Mouse (Mus musculus): ENCODE data around the gene Myh14. TPM values are rescaled to one million over a fixed set of nuclear protein-coding genes. Genes with fewer than 3 reads are reported as not detected.

Myh14 gene
- total RNA-seq, 1 experiment: 7.0 TPM

DNA sequence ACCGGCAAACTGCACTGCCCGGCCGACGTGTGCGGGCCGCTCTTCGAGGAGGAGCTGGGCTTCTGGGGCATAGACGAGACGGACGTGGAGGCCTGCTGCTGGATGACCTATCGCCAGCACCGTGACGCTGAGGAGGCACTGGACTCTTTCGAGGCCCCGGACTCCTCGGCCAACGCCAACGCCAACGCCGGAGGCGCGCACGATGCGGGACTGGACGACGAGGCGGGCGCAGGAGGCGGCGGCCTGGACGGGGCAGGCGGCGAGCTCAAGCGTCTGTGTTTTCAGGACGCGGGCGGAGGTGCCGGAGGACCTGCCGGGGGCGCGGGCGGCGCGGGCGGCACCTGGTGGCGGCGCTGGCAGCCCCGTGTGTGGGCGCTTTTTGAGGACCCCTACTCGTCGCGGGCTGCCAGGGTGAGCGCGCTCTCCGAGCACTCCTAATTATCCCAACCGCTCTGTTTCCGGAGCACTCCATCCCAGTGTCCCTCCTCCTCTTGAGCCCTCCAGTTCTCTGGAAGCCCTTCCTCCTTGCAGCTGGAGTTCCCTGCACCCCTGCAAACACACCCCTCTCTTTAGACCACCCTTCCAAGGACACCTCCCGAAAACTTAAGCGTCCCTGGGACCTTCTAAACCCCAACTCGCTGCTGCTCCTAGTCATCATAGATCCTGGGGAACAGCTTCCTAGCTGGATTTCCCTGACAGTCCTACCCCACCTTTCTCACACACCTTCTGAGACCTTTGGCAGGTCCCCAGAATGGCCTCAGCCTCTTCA lies 79.1 kb downstream of the Myh14 start:
- H3K4me3 ChIP-seq (ENCODE audit: insufficient read depth in 1 of 2, low read depth in 1 of 2, low read length in 2 of 2, poor library complexity in 1 of 2, severe bottlenecking in 1 of 2): peak overlapping the region; percentile 82 to 85
- H3K9me3 ChIP-seq (ENCODE audit: control insufficient read depth, insufficient read depth, low read depth, low read length): no peaks in the 10 kb centered on the region
- H3K27ac ChIP-seq (ENCODE audit: insufficient read depth, low read depth, low read length, poor library complexity, severe bottlenecking): no peak overlapping the region
- TF ChIP-seq ZNF384 (IDR thresholded peaks at IDR 0.05; ENCODE audit: low read depth, low read length): no peak
- TF ChIP-seq MAFK (IDR thresholded peaks at IDR 0.05; ENCODE audit: insufficient read depth, low read depth, low read length): no peak
- no peak for TF ChIP-seq ZC3H11A (IDR thresholded peaks at IDR 0.05; ENCODE audit: borderline replicate concordance, low read depth, low read length)
- TF ChIP-seq CHD2 (IDR thresholded peaks at IDR 0.05; ENCODE audit: low read depth, low read length): no peak
- no peak for TF ChIP-seq HCFC1 (IDR thresholded peaks at IDR 0.05; ENCODE audit: borderline replicate concordance, insufficient read depth, low read length)
- H3K4me1 ChIP-seq (ENCODE audit: control insufficient read depth in 2 of 2, insufficient read depth in 2 of 2, low read length in 2 of 2, poor library complexity in 1 of 2): peaks cover 4 to 27% of the 10 kb centered on the region in 2 experiments; a peak in 3 of 4 replicates
- no peak for DNase-seq (ENCODE audit: low read depth, low spot score)
- H3K9ac ChIP-seq (ENCODE audit: insufficient read depth, low read depth, low read length, poor library complexity, severe bottlenecking): peak overlapping the region; percentile 68
- in situ Hi-C loops (cut with MboI; ENCODE audit: low sequenced_read_pairs in 2 of 2, unreplicated experiment in 2 of 2): no loop called here
- H3K36me3 ChIP-seq (ENCODE audit: control insufficient read depth, insufficient read depth, low read length, poor library complexity, severe bottlenecking): peaks cover 14% of the 10 kb centered on the region

DNA sequence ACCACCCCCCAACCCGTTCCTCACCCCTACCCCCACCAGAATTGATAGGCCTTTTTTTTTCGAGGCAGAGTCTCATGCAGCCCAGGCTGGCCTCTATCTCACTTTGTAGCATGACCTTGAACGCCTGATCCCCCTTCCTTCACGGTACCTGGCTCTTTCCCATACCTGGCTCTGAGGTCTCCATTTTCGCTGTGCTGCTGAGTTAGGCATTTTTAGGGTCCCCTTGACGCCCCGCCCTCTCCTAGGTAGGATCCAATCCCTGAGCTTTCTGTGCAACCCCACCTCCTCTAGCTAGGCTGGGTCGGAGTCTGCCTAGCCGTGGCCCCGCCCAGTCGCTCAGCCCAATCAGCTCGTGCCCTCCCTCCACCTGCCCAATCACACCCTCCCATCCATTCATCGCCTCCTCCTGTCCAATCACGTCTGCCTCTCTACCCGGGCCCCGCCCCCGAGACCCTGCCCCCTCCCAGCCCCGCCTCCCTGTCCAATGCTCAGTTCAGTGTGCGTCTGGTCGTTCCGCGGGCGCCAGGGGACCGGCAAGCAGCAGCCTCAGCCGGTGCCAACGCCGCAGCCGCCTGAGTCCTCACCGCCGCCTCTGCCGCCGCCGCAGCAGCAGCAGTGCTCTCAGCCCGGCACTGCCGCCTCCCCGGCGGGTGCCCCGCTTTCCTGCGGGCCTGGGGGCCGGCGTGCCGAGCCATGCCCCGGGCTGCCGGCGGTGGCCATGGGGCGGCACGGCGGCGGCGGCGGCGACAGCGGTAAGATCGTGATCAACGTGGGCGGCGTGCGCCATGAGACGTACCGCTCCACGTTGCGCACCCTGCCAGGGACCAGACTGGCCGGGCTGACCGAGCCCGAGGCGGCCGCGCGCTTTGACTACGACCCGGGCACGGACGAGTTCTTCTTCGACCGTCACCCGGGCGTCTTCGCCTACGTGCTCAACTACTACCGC lies 80.0 kb downstream of the Myh14 start, which contains the start of gene Kcnc3:
TSS of gene Kcnc3 (plus strand) at position 263 of the 946 bp plus-strand sequence.
- TF ChIP-seq CHD2 (IDR thresholded peaks at IDR 0.05; ENCODE audit: low read depth, low read length): peak; percentile 64; the same call in 1 of the 2 replicates
- TF ChIP-seq HCFC1 (IDR thresholded peaks at IDR 0.05; ENCODE audit: borderline replicate concordance, insufficient read depth, low read length): no peak
- TF ChIP-seq MAFK (IDR thresholded peaks at IDR 0.05; ENCODE audit: insufficient read depth, low read depth, low read length): peak; percentile 89
- no peak for TF ChIP-seq ZNF384 (IDR thresholded peaks at IDR 0.05; ENCODE audit: low read depth, low read length)
- TF ChIP-seq ZC3H11A (IDR thresholded peaks at IDR 0.05; ENCODE audit: borderline replicate concordance, low read depth, low read length): no peak
- in situ Hi-C loops (cut with MboI; ENCODE audit: low sequenced_read_pairs in 2 of 2, unreplicated experiment in 2 of 2): no loop called here
- Histone ChIP-seq H3K9me3 (ENCODE audit: control insufficient read depth, insufficient read depth, low read depth, low read length) (no peaks in the 10 kb centered on the region), H3K4me1 (ENCODE audit: control insufficient read depth in 2 of 2, insufficient read depth in 2 of 2, low read length in 2 of 2, poor library complexity in 1 of 2) (peaks cover 4 to 24% of the 10 kb centered on the region in 2 experiments; a peak in 2 of 4 replicates), H3K27ac (ENCODE audit: insufficient read depth, low read depth, low read length, poor library complexity, severe bottlenecking) (peak within 1 kb of the TSS; percentile 43; the same call in 1 of the 2 replicates), H3K4me3 (ENCODE audit: insufficient read depth in 1 of 2, low read depth in 1 of 2, low read length in 2 of 2, poor library complexity in 1 of 2, severe bottlenecking in 1 of 2) (peak within 1 kb of the TSS; percentile 82 to 85), H3K9ac (ENCODE audit: insufficient read depth, low read depth, low read length, poor library complexity, severe bottlenecking) (peak within 1 kb of the TSS; percentile 68), H3K36me3 (ENCODE audit: control insufficient read depth, insufficient read depth, low read length, poor library complexity, severe bottlenecking) (peaks cover 9% of the 10 kb centered on the region)
- peak; percentile 94 for DNase-seq (ENCODE audit: low read depth, low spot score)

DNA sequence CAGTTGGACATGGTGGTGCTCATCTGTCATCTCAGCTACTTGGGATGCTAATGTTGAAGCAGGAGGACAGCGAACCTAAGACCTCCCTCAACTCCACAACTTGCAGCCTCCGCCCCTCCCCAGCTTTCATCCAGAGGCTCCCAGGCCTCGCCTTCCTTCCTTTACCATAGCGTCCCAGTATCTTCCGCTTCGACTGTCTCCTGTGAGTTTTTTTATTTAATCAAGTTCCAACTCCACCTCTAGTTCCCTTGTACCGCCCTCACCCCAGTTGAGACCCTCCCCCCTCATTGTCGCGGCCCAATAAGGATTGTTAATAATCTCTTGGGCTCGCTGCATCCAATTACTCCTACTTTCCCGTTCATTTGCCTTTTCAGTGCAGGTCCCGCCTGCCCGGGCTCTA lies 80.7 kb downstream of the Myh14 start:
- DNase-seq (ENCODE audit: low read depth, low spot score): no peak
- in situ Hi-C loops (cut with MboI; ENCODE audit: low sequenced_read_pairs in 2 of 2, unreplicated experiment in 2 of 2): no loop called here
- Histone ChIP-seq H3K27ac (ENCODE audit: insufficient read depth, low read depth, low read length, poor library complexity, severe bottlenecking) (peak overlapping the region; percentile 43; the same call in 1 of the 2 replicates), H3K36me3 (ENCODE audit: control insufficient read depth, insufficient read depth, low read length, poor library complexity, severe bottlenecking) (peaks cover 2% of the 10 kb centered on the region; the same call in 1 of the 2 replicates), H3K9me3 (ENCODE audit: control insufficient read depth, insufficient read depth, low read depth, low read length) (no peaks in the 10 kb centered on the region), H3K4me3 (ENCODE audit: insufficient read depth in 1 of 2, low read depth in 1 of 2, low read length in 2 of 2, poor library complexity in 1 of 2, severe bottlenecking in 1 of 2) (peak overlapping the region; percentile 62 to 78), H3K4me1 (ENCODE audit: control insufficient read depth in 2 of 2, insufficient read depth in 2 of 2, low read length in 2 of 2, poor library complexity in 1 of 2) (peaks cover 4 to 24% of the 10 kb centered on the region in 2 experiments; a peak in 2 of 4 replicates), H3K9ac (ENCODE audit: insufficient read depth, low read depth, low read length, poor library complexity, severe bottlenecking) (peak overlapping the region; percentile 56; the same call in 1 of the 2 replicates)
- TF ChIP-seq ZNF384 (IDR thresholded peaks at IDR 0.05; ENCODE audit: low read depth, low read length) (no peak), HCFC1 (IDR thresholded peaks at IDR 0.05; ENCODE audit: borderline replicate concordance, insufficient read depth, low read length) (no peak), MAFK (IDR thresholded peaks at IDR 0.05; ENCODE audit: insufficient read depth, low read depth, low read length) (no peak), CHD2 (IDR thresholded peaks at IDR 0.05; ENCODE audit: low read depth, low read length) (no peak), ZC3H11A (IDR thresholded peaks at IDR 0.05; ENCODE audit: borderline replicate concordance, low read depth, low read length) (no peak)

DNA sequence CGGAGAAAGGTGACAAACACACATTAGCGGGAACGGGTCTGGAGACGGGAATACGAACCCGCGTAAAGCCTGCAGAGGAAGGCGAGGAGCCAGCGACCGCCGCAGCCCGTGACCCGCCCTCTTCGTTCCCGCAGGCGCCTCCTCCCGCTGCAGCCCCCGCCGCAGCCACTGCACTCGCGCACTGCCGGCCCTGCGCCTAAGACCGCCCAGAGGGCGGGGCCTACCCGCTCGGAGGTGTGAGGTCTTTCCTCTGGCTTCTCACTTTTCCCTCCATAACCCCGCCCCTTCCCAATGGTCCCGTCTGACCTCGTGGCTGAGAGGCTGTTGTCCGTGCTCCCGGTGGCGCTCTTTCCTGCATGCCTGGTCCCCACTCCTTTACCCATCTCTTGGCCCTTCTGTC lies 81.5 kb downstream of the Myh14 start:
- Histone ChIP-seq H3K4me3 (ENCODE audit: insufficient read depth in 1 of 2, low read depth in 1 of 2, low read length in 2 of 2, poor library complexity in 1 of 2, severe bottlenecking in 1 of 2) (peak overlapping the region; percentile 62 to 78), H3K9ac (ENCODE audit: insufficient read depth, low read depth, low read length, poor library complexity, severe bottlenecking) (peak overlapping the region; percentile 24; the same call in 1 of the 2 replicates), H3K36me3 (ENCODE audit: control insufficient read depth, insufficient read depth, low read length, poor library complexity, severe bottlenecking) (no peaks in the 10 kb centered on the region), H3K9me3 (ENCODE audit: control insufficient read depth, insufficient read depth, low read depth, low read length) (no peaks in the 10 kb centered on the region), H3K27ac (ENCODE audit: insufficient read depth, low read depth, low read length, poor library complexity, severe bottlenecking) (no peak overlapping the region), H3K4me1 (ENCODE audit: control insufficient read depth in 2 of 2, insufficient read depth in 2 of 2, low read length in 2 of 2, poor library complexity in 1 of 2) (peaks cover 4 to 22% of the 10 kb centered on the region in 2 experiments; a peak in 2 of 4 replicates)
- peak; percentile 95 for DNase-seq (ENCODE audit: low read depth, low spot score)
- in situ Hi-C loops (cut with MboI; ENCODE audit: low sequenced_read_pairs in 2 of 2, unreplicated experiment in 2 of 2): no loop called here
- TF ChIP-seq ZC3H11A (IDR thresholded peaks at IDR 0.05; ENCODE audit: borderline replicate concordance, low read depth, low read length) (no peak), ZNF384 (IDR thresholded peaks at IDR 0.05; ENCODE audit: low read depth, low read length) (no peak), CHD2 (IDR thresholded peaks at IDR 0.05; ENCODE audit: low read depth, low read length) (no peak), MAFK (IDR thresholded peaks at IDR 0.05; ENCODE audit: insufficient read depth, low read depth, low read length) (no peak), HCFC1 (IDR thresholded peaks at IDR 0.05; ENCODE audit: borderline replicate concordance, insufficient read depth, low read length) (0 out of 2 replicates have a peak, but pooled peaks have one; percentile 39)
